Mouse (Mus musculus) heart, adult 2 months (tissue): Measurements from ENCODE around the gene E130116L18Rik. TPM values are rescaled to one million over a fixed set of nuclear protein-coding genes. Genes with fewer than 3 reads are reported as not detected.
"Not testable (repeated sequence)": the region's sequence is repeated elsewhere in the genome, so short reads cannot be mapped to it uniquely, and the experiment has no call there.

Experiments used
- DNase-seq, 2 experiments: peaks; one replicate each; pipeline ENCODE4 v3.0.0; 2021
- H3K27ac ChIP-seq: fragments of 200-600 bp; 2 replicates; pipeline ENCODE4 v1.8.1; 2022
- H3K27me3 ChIP-seq: fragments of 200-500 bp; 2 replicates; pipeline ENCODE4 v1.6.1; 2012; ENCODE audit warnings: mild to moderate bottlenecking, low read length, inconsistent platforms, mixed read lengths; ENCODE audit not compliant: control insufficient read depth, insufficient read depth
- H3K36me3 ChIP-seq: fragments of 200-500 bp; 2 replicates; pipeline ENCODE4 v1.6.1; 2012; ENCODE audit warnings: low read length, inconsistent platforms; ENCODE audit not compliant: control insufficient read depth, insufficient read depth
- H3K4me1 ChIP-seq: fragments of 200-500 bp; 2 replicates; pipeline ENCODE4 v1.6.1; 2011; ENCODE audit warnings: low read length; ENCODE audit not compliant: control insufficient read depth, insufficient read depth
- H3K4me3 ChIP-seq: fragments of 200-600 bp; 2 replicates; pipeline ENCODE4 v1.8.1; 2022
- H3K79me2 ChIP-seq: fragments of 200-500 bp; replicated peaks from 2 replicates; pipeline ENCODE4 v1.6.1; 2012; ENCODE audit warnings: mild to moderate bottlenecking, inconsistent platforms, low read length, moderate library complexity, mixed read lengths; ENCODE audit not compliant: control insufficient read depth, insufficient read depth
- H3K9ac ChIP-seq: fragments of 200-500 bp; 2 replicates; pipeline ENCODE4 v1.6.1; 2012; ENCODE audit warnings: low read depth, mild to moderate bottlenecking, control low read depth, inconsistent platforms, low read length, mixed read lengths
- CTCF ChIP-seq: fragments of 200-600 bp; IDR thresholded peaks from 2 replicates; pipeline ENCODE4 v1.8.1; 2022; ENCODE audit warnings: antibody characterized with exemption, mild to moderate bottlenecking, moderate library complexity
- EP300 ChIP-seq: fragments of 200-500 bp; IDR thresholded peaks from 2 replicates; pipeline ENCODE4 v1.6.1; 2011; ENCODE audit warnings: low read depth, low read length, control low read depth; ENCODE audit not compliant: insufficient read depth
- POLR2A ChIP-seq: fragments of 200-500 bp; IDR thresholded peaks from 2 replicates; pipeline ENCODE4 v1.6.1; 2011; ENCODE audit warnings: mild to moderate bottlenecking, low read depth, low read length, control low read depth; ENCODE audit not compliant: insufficient read depth
- WGBS: fragments of 180-500 bp; shearing (Covaris S2); methylation state at CpG from one replicate; pipeline ENCODE4 v1.1.7; 2018; 5-methylcytosine and 5-hydroxymethylcytosine counted together
- intact Hi-C: fragments of 180-260 bp; cut with DNase I; formaldehyde crosslinking; loops from one replicate; pipeline ENCODE4 v1.15.1; 2025
- polyA plus RNA-seq: library from polyadenylated mRNA; depleted of rRNA; stranded (reverse); fragments of >200 nt; gene quantifications from 2 replicates; pipeline ENCODE4 v1.2.3, GENCODE M21; 2012
- total RNA-seq, 2 experiments: library from RNA; stranded (reverse); gene quantifications; 2 replicates each; pipeline ENCODE4 v1.2.3; 2021

Gene E130116L18Rik
- total and polyA plus RNA-seq, 3 experiments: not detected

DNA sequence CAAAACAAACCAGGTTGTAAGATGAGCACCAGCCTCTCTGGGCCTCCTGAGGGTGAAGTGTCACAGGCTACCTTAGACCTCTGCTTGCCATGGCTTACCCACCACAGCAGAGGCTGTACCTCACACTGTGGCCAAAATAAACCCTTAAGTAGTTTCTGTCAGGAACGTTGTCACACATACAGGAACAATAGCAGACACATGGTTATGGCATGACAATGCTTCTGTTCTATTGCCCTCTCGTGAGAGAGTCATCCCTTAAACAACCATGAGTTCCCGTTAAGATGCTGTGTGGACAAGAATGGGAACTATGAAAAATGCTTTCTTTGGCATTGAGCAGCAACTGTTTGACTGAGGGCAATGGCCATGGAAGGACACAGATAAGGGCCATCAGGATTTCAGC lies 1.3 kb downstream of the E130116L18Rik start, which contains the start of gene Galnt11:
Galnt11 (plus strand) TSS at position 301 of the 400 bp plus-strand sequence.
- no peak for TF ChIP-seq POLR2A
- no peak for TF ChIP-seq CTCF
- TF ChIP-seq EP300: no peak
- Histone ChIP-seq H3K27ac (peak within 1 kb of the TSS; percentile 72), H3K79me2 (peaks cover 3% of the 10 kb centered on the region; the same call in 1 of the 2 replicates), H3K9ac (peak within 1 kb of the TSS; percentile 87), H3K4me1 (no peaks in the 10 kb centered on the region), H3K36me3 (peaks cover 5% of the 10 kb centered on the region), H3K27me3 (no peaks in the 10 kb centered on the region), H3K4me3 (peak within 1 kb of the TSS; percentile 51)
- 68% methylated on average over 3 of the region's 3 CpGs for WGBS
- DNase-seq: no peak
- intact Hi-C loops: no loop called here

DNA sequence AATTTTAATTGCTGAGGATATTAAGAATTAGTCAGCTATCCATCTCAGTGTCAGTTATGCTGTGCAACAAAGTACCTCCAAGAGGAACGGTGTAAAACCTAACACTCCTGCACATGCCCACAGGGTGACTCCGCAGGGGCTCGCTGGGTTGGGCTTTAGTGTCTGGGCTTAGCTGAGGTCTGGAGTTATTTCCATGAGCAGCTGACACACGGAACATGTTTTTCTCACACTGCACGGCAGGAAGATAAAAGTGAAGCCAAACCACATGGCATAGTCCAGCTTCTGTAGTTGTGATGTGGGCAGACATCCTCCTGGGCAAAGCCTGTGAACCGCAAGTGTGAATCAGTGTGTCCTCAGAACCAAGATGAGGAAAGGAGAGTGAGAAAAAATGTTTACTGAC lies 7.9 kb downstream of the E130116L18Rik start:
- no peak overlapping the region for H3K4me3 ChIP-seq
- H3K27ac ChIP-seq: no peak overlapping the region
- H3K27me3 ChIP-seq: no peaks in the 10 kb centered on the region
- no peaks in the 10 kb centered on the region for H3K4me1 ChIP-seq
- H3K79me2 ChIP-seq: no peaks in the 10 kb centered on the region
- WGBS: 50% methylated on average over 6 of the region's 6 CpGs
- no peak for DNase-seq
- intact Hi-C loops: no loop called here
- H3K36me3 ChIP-seq: no peaks in the 10 kb centered on the region
- no peak overlapping the region for H3K9ac ChIP-seq
- TF ChIP-seq EP300: no peak
- no peak for TF ChIP-seq POLR2A
- TF ChIP-seq CTCF: no peak

DNA sequence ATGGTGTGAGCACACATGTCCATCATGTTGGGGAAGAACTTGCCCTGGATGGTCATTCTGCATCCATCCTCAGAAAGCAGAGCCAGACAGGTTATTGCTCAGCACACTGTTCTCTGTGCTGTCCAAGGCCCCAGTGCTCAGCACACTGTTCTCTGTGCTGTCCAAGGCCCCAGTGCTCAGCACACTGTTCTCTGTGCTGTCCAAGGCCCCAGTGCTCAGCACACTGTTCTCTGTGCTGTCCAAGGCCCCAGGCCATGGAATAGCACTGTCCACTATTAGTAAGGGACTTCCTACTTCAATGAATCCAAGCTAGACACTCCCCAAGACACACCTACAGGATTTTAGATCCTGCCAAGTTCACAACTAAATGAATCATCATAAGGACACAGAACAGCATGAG lies 9.7 kb downstream of the E130116L18Rik start:
- intact Hi-C loops, DNase-seq, H3K27me3 ChIP-seq, H3K79me2 ChIP-seq, H3K36me3 ChIP-seq, H3K4me3 ChIP-seq, H3K27ac ChIP-seq, H3K4me1 ChIP-seq, H3K9ac ChIP-seq: not testable (repeated sequence)

DNA sequence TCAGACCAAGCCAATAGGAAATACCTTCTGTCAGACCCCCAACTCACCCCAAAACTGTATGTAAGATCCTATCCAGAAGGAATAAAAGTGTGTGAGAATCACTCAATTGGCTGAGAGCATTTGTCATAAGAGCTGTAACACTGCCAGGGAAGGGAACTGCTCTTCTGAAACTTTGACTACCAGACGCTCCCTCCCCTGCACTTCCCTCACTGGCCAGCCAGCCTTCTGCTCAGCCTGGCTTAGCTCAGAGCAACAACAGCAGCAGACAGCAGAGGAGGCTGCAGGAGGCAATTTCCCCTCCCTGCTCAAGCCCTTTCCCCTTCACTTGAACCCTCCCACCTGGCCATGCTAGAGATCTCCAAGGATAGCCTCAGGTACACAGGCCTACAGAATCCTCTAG lies 11.1 kb downstream of the E130116L18Rik start:
- Histone ChIP-seq H3K36me3 (no peaks in the 10 kb centered on the region), H3K27me3 (no peaks in the 10 kb centered on the region), H3K27ac (no peak overlapping the region), H3K79me2 (no peaks in the 10 kb centered on the region), H3K9ac (no peak overlapping the region), H3K4me1 (no peaks in the 10 kb centered on the region), H3K4me3 (no peak overlapping the region)
- intact Hi-C loops: no loop called here
- WGBS: 67% methylated on average over 1 of the region's 1 CpGs
- TF ChIP-seq EP300 (no peak), POLR2A (no peak), CTCF (no peak)
- no peak for DNase-seq

DNA sequence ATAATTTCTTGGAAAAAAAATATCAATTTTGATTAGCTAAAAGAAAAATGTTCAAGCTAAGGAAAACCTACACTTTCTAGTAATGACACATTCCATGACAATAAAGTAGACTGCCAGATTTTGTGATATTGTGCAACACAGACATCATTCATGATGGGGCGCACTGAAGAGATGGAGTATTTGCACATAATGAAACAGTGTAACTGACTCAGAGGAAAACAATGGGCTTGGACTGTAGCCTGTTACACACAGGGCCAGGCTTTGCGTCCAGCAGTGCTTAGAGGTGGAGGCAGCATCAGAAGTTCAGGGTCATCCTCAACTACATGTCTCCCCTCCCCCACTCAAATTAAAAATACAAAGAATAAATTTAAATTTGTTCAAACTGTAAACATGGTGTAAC lies 32.4 kb downstream of the E130116L18Rik start:
- no peaks in the 10 kb centered on the region for H3K36me3 ChIP-seq
- WGBS: 72% methylated on average over 2 of the region's 2 CpGs
- H3K27ac ChIP-seq: no peak overlapping the region
- no peak for DNase-seq
- H3K4me3 ChIP-seq: no peak overlapping the region
- no peak overlapping the region for H3K9ac ChIP-seq
- no peaks in the 10 kb centered on the region for H3K4me1 ChIP-seq
- intact Hi-C loops: no loop called here
- TF ChIP-seq POLR2A (no peak), EP300 (no peak), CTCF (no peak)
- H3K79me2 ChIP-seq: no peaks in the 10 kb centered on the region
- H3K27me3 ChIP-seq: no peaks in the 10 kb centered on the region

DNA sequence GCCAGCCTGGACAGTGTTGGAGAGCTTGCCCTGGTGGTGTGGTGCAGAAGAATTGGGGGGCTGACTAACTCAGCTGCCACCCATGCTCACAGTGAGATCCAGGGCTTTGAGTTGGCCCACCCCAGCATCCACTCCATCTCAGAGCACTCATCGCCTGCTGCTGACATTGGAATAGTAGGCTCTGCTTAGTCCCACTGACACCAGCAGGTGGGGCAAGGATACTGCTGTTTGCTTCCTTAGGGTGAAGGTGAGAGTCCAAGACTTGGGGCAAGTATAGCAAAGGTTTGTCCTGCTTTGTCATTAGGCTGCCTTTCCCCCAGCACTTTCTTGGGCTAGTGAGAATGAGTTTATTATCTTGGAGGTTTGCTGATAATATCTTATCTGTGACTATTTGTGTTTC lies 34.2 kb downstream of the E130116L18Rik start:
- DNase-seq: peak in 1 of 2 experiments; percentile 21
- intact Hi-C loops: loop anchor here (5.0 kb wide), 1 partner anchor 643 kb away; no protein-coding TSS in a partner anchor
- Histone ChIP-seq H3K4me3 (no peak overlapping the region), H3K36me3 (no peaks in the 10 kb centered on the region), H3K27ac (no peak overlapping the region), H3K27me3 (no peaks in the 10 kb centered on the region), H3K79me2 (no peaks in the 10 kb centered on the region), H3K9ac (no peak overlapping the region), H3K4me1 (no peaks in the 10 kb centered on the region)
- 50% methylated on average over 1 of the region's 1 CpGs for WGBS
- peak; percentile 56 for TF ChIP-seq CTCF
- no peak for TF ChIP-seq POLR2A
- TF ChIP-seq EP300: no peak
